Mouse (Mus musculus): Measurements from ENCODE around the gene Txnip. TPM values are rescaled to one million over a fixed set of nuclear protein-coding genes. Genes with fewer than 3 reads are reported as not detected.

Txnip gene
- total RNA-seq, 1 experiment = 128 TPM

GRCm38 (mm10) chr3:96590657-96591056 is 32.9 kb downstream of the Txnip start:
- Histone ChIP-seq H3K9ac (ENCODE audit: insufficient read depth, low read depth, low read length, poor library complexity, severe bottlenecking) (no peak overlapping the region), H3K27ac (ENCODE audit: insufficient read depth, low read depth, low read length, poor library complexity, severe bottlenecking) (no peak overlapping the region), H3K4me1 (ENCODE audit: control insufficient read depth in 2 of 2, insufficient read depth in 2 of 2, low read length in 2 of 2, poor library complexity in 1 of 2) (peaks cover 7 to 10% of the 10 kb centered on the region in 2 experiments; a peak in 3 of 4 replicates), H3K9me3 (ENCODE audit: control insufficient read depth, insufficient read depth, low read depth, low read length) (no peaks in the 10 kb centered on the region), H3K36me3 (ENCODE audit: control insufficient read depth, insufficient read depth, low read length, poor library complexity, severe bottlenecking) (no peaks in the 10 kb centered on the region), H3K4me3 (ENCODE audit: insufficient read depth in 1 of 2, low read depth in 1 of 2, low read length in 2 of 2, poor library complexity in 1 of 2, severe bottlenecking in 1 of 2) (no peak overlapping the region)
- no peak for TF ChIP-seq ZNF384 (IDR thresholded peaks at IDR 0.05; ENCODE audit: low read depth, low read length)
- no peak for DNase-seq (ENCODE audit: low read depth, low spot score)
- in situ Hi-C loops (cut with MboI; ENCODE audit: low sequenced_read_pairs in 2 of 2, unreplicated experiment in 2 of 2) = no loop called here

GRCm38 (mm10) chr3:96593374-96593773 is 35.6 kb downstream of the Txnip start:
- Histone ChIP-seq H3K4me3 (ENCODE audit: insufficient read depth in 1 of 2, low read depth in 1 of 2, low read length in 2 of 2, poor library complexity in 1 of 2, severe bottlenecking in 1 of 2) (peak overlapping the region; percentile 84 to 96), H3K9me3 (ENCODE audit: control insufficient read depth, insufficient read depth, low read depth, low read length) (no peaks in the 10 kb centered on the region), H3K4me1 (ENCODE audit: control insufficient read depth in 2 of 2, insufficient read depth in 2 of 2, low read length in 2 of 2, poor library complexity in 1 of 2) (peaks cover 13 to 14% of the 10 kb centered on the region in 2 experiments), H3K36me3 (ENCODE audit: control insufficient read depth, insufficient read depth, low read length, poor library complexity, severe bottlenecking) (no peaks in the 10 kb centered on the region), H3K9ac (ENCODE audit: insufficient read depth, low read depth, low read length, poor library complexity, severe bottlenecking) (peak overlapping the region; percentile 82; the same call in 1 of the 2 replicates), H3K27ac (ENCODE audit: insufficient read depth, low read depth, low read length, poor library complexity, severe bottlenecking) (no peak overlapping the region)
- in situ Hi-C loops (cut with MboI; ENCODE audit: low sequenced_read_pairs in 2 of 2, unreplicated experiment in 2 of 2) = no loop called here
- TF ChIP-seq ZC3H11A (IDR thresholded peaks at IDR 0.05; ENCODE audit: borderline replicate concordance, low read depth, low read length) (no peak), ZNF384 (IDR thresholded peaks at IDR 0.05; ENCODE audit: low read depth, low read length) (no peak), CHD2 (IDR thresholded peaks at IDR 0.05; ENCODE audit: low read depth, low read length) (no peak), MAFK (IDR thresholded peaks at IDR 0.05; ENCODE audit: insufficient read depth, low read depth, low read length) (no peak)
- no peak for DNase-seq (ENCODE audit: low read depth, low spot score)

- peaks cover 13 to 18% of the 10 kb centered on the region in 2 experiments for H3K4me1 ChIP-seq (ENCODE audit: control insufficient read depth in 2 of 2, insufficient read depth in 2 of 2, low read length in 2 of 2, poor library complexity in 1 of 2)
- no peaks in the 10 kb centered on the region for H3K9me3 ChIP-seq (ENCODE audit: control insufficient read depth, insufficient read depth, low read depth, low read length)
- TF ChIP-seq CHD2 (IDR thresholded peaks at IDR 0.05; ENCODE audit: low read depth, low read length) = no peak; the same call in 1 of the 2 replicates
- TF ChIP-seq ZC3H11A (IDR thresholded peaks at IDR 0.05; ENCODE audit: borderline replicate concordance, low read depth, low read length) = no peak
- no peak for TF ChIP-seq ZNF384 (IDR thresholded peaks at IDR 0.05; ENCODE audit: low read depth, low read length)
- no peak for TF ChIP-seq HCFC1 (IDR thresholded peaks at IDR 0.05; ENCODE audit: borderline replicate concordance, insufficient read depth, low read length)
- TF ChIP-seq MAFK (IDR thresholded peaks at IDR 0.05; ENCODE audit: insufficient read depth, low read depth, low read length) = no peak
- in situ Hi-C loops (cut with MboI; ENCODE audit: low sequenced_read_pairs in 2 of 2, unreplicated experiment in 2 of 2) = no loop called here
- H3K4me3 ChIP-seq (ENCODE audit: insufficient read depth in 1 of 2, low read depth in 1 of 2, low read length in 2 of 2, poor library complexity in 1 of 2, severe bottlenecking in 1 of 2) = peak within 1 kb of the TSS; percentile 84 to 96
- H3K27ac ChIP-seq (ENCODE audit: insufficient read depth, low read depth, low read length, poor library complexity, severe bottlenecking) = peak within 1 kb of the TSS; percentile 67; the same call in 1 of the 2 replicates
- H3K9ac ChIP-seq (ENCODE audit: insufficient read depth, low read depth, low read length, poor library complexity, severe bottlenecking) = peak within 1 kb of the TSS; percentile 82
- DNase-seq (ENCODE audit: low read depth, low spot score) = peak; percentile 96
- H3K36me3 ChIP-seq (ENCODE audit: control insufficient read depth, insufficient read depth, low read length, poor library complexity, severe bottlenecking) = no peaks in the 10 kb centered on the region
Measured at GRCm38 (mm10) chr3:96593790-96594560, 36.2 kb downstream of the Txnip start, which contains the start of gene Polr3gl. Gene Polr3gl (minus strand): TSS chr3:96594181.

GRCm38 (mm10) chr3:96594851-96595250 is 37.1 kb downstream of the Txnip start:
- H3K36me3 ChIP-seq (ENCODE audit: control insufficient read depth, insufficient read depth, low read length, poor library complexity, severe bottlenecking) = no peaks in the 10 kb centered on the region
- H3K4me3 ChIP-seq (ENCODE audit: insufficient read depth in 1 of 2, low read depth in 1 of 2, low read length in 2 of 2, poor library complexity in 1 of 2, severe bottlenecking in 1 of 2) = no peak overlapping the region
- TF ChIP-seq MAFK (IDR thresholded peaks at IDR 0.05; ENCODE audit: insufficient read depth, low read depth, low read length) (no peak), CHD2 (IDR thresholded peaks at IDR 0.05; ENCODE audit: low read depth, low read length) (no peak), ZNF384 (IDR thresholded peaks at IDR 0.05; ENCODE audit: low read depth, low read length) (no peak), ZC3H11A (IDR thresholded peaks at IDR 0.05; ENCODE audit: borderline replicate concordance, low read depth, low read length) (no peak), HCFC1 (IDR thresholded peaks at IDR 0.05; ENCODE audit: borderline replicate concordance, insufficient read depth, low read length) (no peak)
- no peak overlapping the region for H3K9ac ChIP-seq (ENCODE audit: insufficient read depth, low read depth, low read length, poor library complexity, severe bottlenecking)
- DNase-seq (ENCODE audit: low read depth, low spot score) = no peak
- H3K9me3 ChIP-seq (ENCODE audit: control insufficient read depth, insufficient read depth, low read depth, low read length) = no peaks in the 10 kb centered on the region
- in situ Hi-C loops (cut with MboI; ENCODE audit: low sequenced_read_pairs in 2 of 2, unreplicated experiment in 2 of 2) = no loop called here
- peaks cover 13 to 17% of the 10 kb centered on the region in 2 experiments for H3K4me1 ChIP-seq (ENCODE audit: control insufficient read depth in 2 of 2, insufficient read depth in 2 of 2, low read length in 2 of 2, poor library complexity in 1 of 2)
- no peak overlapping the region for H3K27ac ChIP-seq (ENCODE audit: insufficient read depth, low read depth, low read length, poor library complexity, severe bottlenecking)

Data from ES-E14 (cell line).